Mouse (Mus musculus) hindbrain, embryonic 12.5 days (tissue): ENCODE data around the gene Klf3. TPM values are rescaled to one million over a fixed set of nuclear protein-coding genes. Genes with fewer than 3 reads are reported as not detected.

Experiments
- ATAC-seq: fragments of 200-750 bp; cut with Nextera tagmentation; 2 replicates; pipeline ENCODE4 v1.8.0; 2017; ENCODE audit warnings: moderate TSS enrichment; ENCODE audit not compliant: low FRiP score
- H3K27ac ChIP-seq: fragments of 300-500 bp; sonication (generic); 2 replicates; pipeline ENCODE4 v1.5.1; 2016; ENCODE audit warnings: mild to moderate bottlenecking
- H3K27me3 ChIP-seq: fragments of 300-500 bp; sonication (generic); 2 replicates; pipeline ENCODE4 v1.6.1; 2016; ENCODE audit warnings: mild to moderate bottlenecking
- H3K36me3 ChIP-seq: fragments of 300-500 bp; sonication (generic); 2 replicates; pipeline ENCODE4 v1.6.1; 2016; ENCODE audit warnings: mild to moderate bottlenecking
- H3K4me1 ChIP-seq: fragments of 300-500 bp; sonication (generic); 2 replicates; pipeline ENCODE4 v1.6.1; 2016
- H3K4me2 ChIP-seq: fragments of 300-500 bp; sonication (generic); replicated peaks from 2 replicates; pipeline ENCODE4 v1.6.1; 2016; ENCODE audit warnings: mild to moderate bottlenecking
- H3K4me3 ChIP-seq: fragments of 300-500 bp; sonication (generic); 2 replicates; pipeline ENCODE4 v1.5.1; 2016; ENCODE audit warnings: mild to moderate bottlenecking
- H3K9ac ChIP-seq: fragments of 300-500 bp; sonication (generic); 2 replicates; pipeline ENCODE4 v1.6.1; 2016; ENCODE audit warnings: mild to moderate bottlenecking, moderate library complexity
- H3K9me3 ChIP-seq: fragments of 300-500 bp; sonication (generic); replicated peaks from 2 replicates; pipeline ENCODE4 v1.6.1; 2016; ENCODE audit warnings: mild to moderate bottlenecking
- WGBS: fragments of 180-500 bp; shearing (Covaris S2); methylation state at CpG from one replicate; pipeline ENCODE4 v1.1.7; 2016; 5-methylcytosine and 5-hydroxymethylcytosine counted together
- polyA plus RNA-seq: library from polyadenylated mRNA; unstranded; fragments of >200 nt; fragmentation: Nextera tagmentation; extraction: Ambion mirVana; gene quantifications from 2 replicates; pipeline ENCODE4 v1.2.1, GENCODE M21; 2016

Gene Klf3
- polyA plus RNA-seq, 1 experiment from 2014 or later: 44.6 TPM

GRCm38 (mm10) chr5:64824765-64825164 is 21.6 kb downstream of the Klf3 start:
- WGBS: 96% methylated on average over 3 of the region's 3 CpGs
- Histone ChIP-seq H3K4me3 (no peak overlapping the region), H3K27me3 (no peaks in the 10 kb centered on the region), H3K4me2 (no peak overlapping the region), H3K9me3 (0 out of 2 replicates have a peak, but pooled peaks cover 3% of the 10 kb centered on the region), H3K36me3 (peaks cover 81% of the 10 kb centered on the region), H3K4me1 (no peaks in the 10 kb centered on the region), H3K9ac (no peak overlapping the region), H3K27ac (no peak overlapping the region)
- ATAC-seq: no peak

GRCm38 (mm10) chr5:64825496-64825895 is 22.3 kb downstream of the Klf3 start:
- WGBS: 93% methylated on average over 7 of the region's 7 CpGs
- peaks cover 77% of the 10 kb centered on the region for H3K36me3 ChIP-seq

GRCm38 (mm10) chr5:64827151-64827550 is 24.0 kb downstream of the Klf3 start:
- WGBS: 96% methylated on average over 12 of the region's 12 CpGs
- no peak for ATAC-seq
- no peak overlapping the region for H3K4me3 ChIP-seq
- H3K27me3 ChIP-seq: no peaks in the 10 kb centered on the region
- no peaks in the 10 kb centered on the region for H3K4me1 ChIP-seq
- H3K4me2 ChIP-seq: no peak overlapping the region
- peaks cover 68% of the 10 kb centered on the region for H3K36me3 ChIP-seq
- no peak overlapping the region for H3K27ac ChIP-seq
- 0 out of 2 replicates have a peak, but pooled peaks cover 3% of the 10 kb centered on the region for H3K9me3 ChIP-seq
- H3K9ac ChIP-seq: no peak overlapping the region

More at GRCm38 (mm10) chr5:64825496-64825895, 22.3 kb downstream of the Klf3 start:
- no peak for ATAC-seq
- no peak overlapping the region for H3K4me3 ChIP-seq
- H3K9me3 ChIP-seq: 0 out of 2 replicates have a peak, but pooled peaks cover 3% of the 10 kb centered on the region
- H3K4me2 ChIP-seq: no peak overlapping the region
- H3K9ac ChIP-seq: no peak overlapping the region
- H3K4me1 ChIP-seq: no peaks in the 10 kb centered on the region
- H3K27ac ChIP-seq: no peak overlapping the region
- H3K27me3 ChIP-seq: no peaks in the 10 kb centered on the region

DNA sequence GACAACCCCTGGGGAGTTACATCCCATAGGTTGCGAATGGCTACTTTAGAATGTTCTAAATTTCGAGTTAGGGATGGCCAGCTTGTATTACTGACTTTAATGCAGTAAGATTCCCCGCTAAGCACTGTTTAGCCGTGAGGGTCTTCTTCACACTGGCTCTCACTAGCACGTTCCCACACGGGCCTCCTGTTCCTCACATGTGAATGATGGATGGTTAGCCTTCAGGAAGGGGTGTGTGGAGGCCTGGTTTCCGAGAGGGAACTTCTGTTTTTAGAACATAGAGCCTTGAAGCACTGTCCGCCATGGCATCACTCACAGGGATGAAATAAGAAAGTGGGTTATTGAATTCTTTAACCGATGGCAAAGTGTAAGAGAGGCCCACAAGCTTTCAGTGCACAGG is 25.1 kb downstream of the Klf3 start:
- peaks cover 61% of the 10 kb centered on the region for H3K36me3 ChIP-seq
- H3K4me2 ChIP-seq: no peak overlapping the region
- H3K27ac ChIP-seq: no peak overlapping the region
- H3K27me3 ChIP-seq: no peaks in the 10 kb centered on the region
- no peak overlapping the region for H3K4me3 ChIP-seq
- ATAC-seq: no peak
- H3K4me1 ChIP-seq: no peaks in the 10 kb centered on the region
- H3K9me3 ChIP-seq: 0 out of 2 replicates have a peak, but pooled peaks cover 3% of the 10 kb centered on the region
- no peak overlapping the region for H3K9ac ChIP-seq
- WGBS: 90% methylated on average over 9 of the region's 9 CpGs

DNA sequence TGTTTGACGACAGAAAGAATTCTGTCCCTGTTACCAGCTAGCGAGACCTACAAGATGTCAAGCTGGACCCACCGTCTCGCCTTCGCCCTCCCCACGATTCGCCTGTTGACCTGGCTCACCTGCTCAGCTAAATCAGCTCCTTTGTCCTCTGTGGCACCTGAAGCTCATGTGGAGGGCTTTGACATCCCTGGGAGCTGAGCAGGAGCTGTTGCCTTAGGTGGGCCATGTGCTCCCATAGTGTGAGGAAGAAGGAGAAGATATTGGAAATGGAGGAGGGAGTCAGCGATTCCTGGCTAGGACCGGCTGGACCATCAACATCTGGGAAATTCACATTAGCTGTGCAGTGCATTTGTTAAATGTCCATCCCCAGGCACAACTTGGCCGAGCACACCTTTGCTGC is 26.4 kb downstream of the Klf3 start:
- WGBS: 94% methylated on average over 10 of the region's 10 CpGs
- H3K4me3 ChIP-seq: no peak overlapping the region
- no peak overlapping the region for H3K27ac ChIP-seq
- no peak for ATAC-seq
- no peak overlapping the region for H3K9ac ChIP-seq
- H3K4me1 ChIP-seq: no peaks in the 10 kb centered on the region
- H3K27me3 ChIP-seq: no peaks in the 10 kb centered on the region
- H3K36me3 ChIP-seq: peaks cover 51% of the 10 kb centered on the region
- no peaks in the 10 kb centered on the region for H3K9me3 ChIP-seq
- no peak overlapping the region for H3K4me2 ChIP-seq

DNA sequence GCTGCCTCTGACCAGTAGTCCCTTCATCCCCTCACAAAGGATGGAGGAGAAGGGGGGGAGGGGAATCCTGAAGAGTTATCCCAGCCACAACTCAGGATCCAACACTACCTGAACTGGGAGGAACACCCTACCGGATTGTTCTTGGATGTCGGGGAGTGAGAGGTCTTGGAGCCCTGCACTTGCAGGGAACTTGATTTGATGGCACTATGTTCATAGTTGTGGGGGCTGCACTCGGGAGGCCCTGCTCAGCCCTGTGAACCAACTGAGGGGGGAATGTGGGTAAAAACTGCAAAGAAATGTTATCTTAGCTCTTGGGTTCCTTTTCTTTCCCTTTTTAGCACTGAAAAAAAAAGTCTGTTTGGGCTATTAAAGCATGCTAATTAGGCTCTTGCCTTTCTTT is 27.6 kb downstream of the Klf3 start:
- no peak overlapping the region for H3K27ac ChIP-seq
- H3K4me1 ChIP-seq: no peaks in the 10 kb centered on the region
- no peak overlapping the region for H3K9ac ChIP-seq
- H3K4me2 ChIP-seq: no peak overlapping the region
- no peaks in the 10 kb centered on the region for H3K27me3 ChIP-seq
- peaks cover 47% of the 10 kb centered on the region for H3K36me3 ChIP-seq
- no peak for ATAC-seq
- 89% methylated on average over 3 of the region's 3 CpGs for WGBS
- H3K9me3 ChIP-seq: no peaks in the 10 kb centered on the region
- no peak overlapping the region for H3K4me3 ChIP-seq

DNA sequence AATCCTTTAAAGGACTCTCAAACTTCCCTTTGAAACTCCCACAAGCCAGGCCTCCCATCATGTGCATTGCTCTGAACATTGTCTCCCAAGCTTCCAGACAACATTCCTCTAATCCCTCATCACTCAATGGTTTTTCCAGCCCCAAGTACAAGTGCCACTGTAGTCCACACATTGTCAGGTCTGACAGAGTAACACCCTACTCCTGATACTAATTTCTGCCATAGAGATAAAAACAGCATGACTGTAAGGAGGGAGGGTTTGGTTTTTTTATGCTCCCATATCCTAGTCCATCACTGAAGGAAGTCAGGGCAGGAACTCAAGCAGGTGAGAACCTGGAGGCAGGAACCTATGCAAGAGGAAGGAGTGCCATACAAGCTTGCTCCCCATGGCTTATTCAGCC is 30.2 kb downstream of the Klf3 start:
- Histone ChIP-seq H3K27me3 (no peaks in the 10 kb centered on the region), H3K4me3 (no peak overlapping the region), H3K4me1 (no peaks in the 10 kb centered on the region), H3K9ac (no peak overlapping the region), H3K4me2 (no peak overlapping the region), H3K27ac (no peak overlapping the region), H3K36me3 (peaks cover 26% of the 10 kb centered on the region), H3K9me3 (no peaks in the 10 kb centered on the region)
- ATAC-seq: no peak

DNA sequence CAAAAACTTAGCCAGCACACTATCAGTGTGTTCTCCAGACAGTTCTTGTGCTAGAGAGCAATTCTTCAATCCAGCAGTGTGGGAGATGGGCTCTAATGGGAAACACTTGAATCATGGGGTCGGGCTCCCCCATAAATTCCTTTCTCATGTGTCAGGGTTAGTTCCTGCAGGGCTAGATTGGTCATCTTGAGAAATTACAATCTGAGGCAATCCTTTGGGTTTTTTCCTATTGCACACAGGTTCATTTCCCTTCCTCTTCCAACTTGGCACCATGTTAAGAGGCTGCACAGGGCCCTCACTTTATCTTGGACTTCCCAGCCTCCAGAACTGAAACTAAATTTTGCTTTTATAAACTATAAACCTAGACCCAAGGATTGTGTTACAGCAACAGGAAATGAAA is 31.0 kb downstream of the Klf3 start:
- no peak overlapping the region for H3K4me3 ChIP-seq
- no peaks in the 10 kb centered on the region for H3K4me1 ChIP-seq
- WGBS: 79% methylated on average over 1 of the region's 1 CpGs
- H3K9me3 ChIP-seq: no peaks in the 10 kb centered on the region
- H3K36me3 ChIP-seq: peaks cover 18% of the 10 kb centered on the region
- H3K27ac ChIP-seq: no peak overlapping the region
- H3K9ac ChIP-seq: no peak overlapping the region
- H3K27me3 ChIP-seq: no peaks in the 10 kb centered on the region
- H3K4me2 ChIP-seq: no peak overlapping the region
- no peak for ATAC-seq

DNA sequence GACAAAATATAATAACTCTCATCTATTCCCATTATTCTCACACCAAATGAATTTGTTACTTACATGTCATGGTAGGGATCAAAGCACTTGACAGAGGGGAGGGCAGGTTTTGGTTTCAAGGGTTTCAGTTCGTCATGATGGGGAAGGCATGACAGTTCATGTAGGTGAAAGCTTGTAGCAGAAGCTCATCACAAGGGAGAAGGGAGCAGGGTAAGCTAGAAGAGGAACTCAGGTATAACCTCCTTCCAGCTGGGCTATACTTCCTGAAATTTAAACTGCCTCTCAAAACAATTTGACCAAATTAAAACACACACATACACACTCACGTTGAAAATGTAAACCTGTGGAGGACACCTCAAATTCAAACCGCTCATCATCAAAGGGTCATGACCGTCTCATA is 32.1 kb downstream of the Klf3 start:
- 94% methylated on average over 4 of the region's 4 CpGs for WGBS
- H3K9ac ChIP-seq: no peak overlapping the region

GRCm38 (mm10) chr5:64839016-64839599 is 35.9 kb downstream of the Klf3 start:
- no peak overlapping the region for H3K4me3 ChIP-seq
- peaks cover 2% of the 10 kb centered on the region; the same call in 1 of the 2 replicates for H3K4me1 ChIP-seq
- H3K36me3 ChIP-seq: no peaks in the 10 kb centered on the region
- H3K27ac ChIP-seq: no peak overlapping the region
- H3K9ac ChIP-seq: no peak overlapping the region
- peaks cover 5% of the 10 kb centered on the region for H3K9me3 ChIP-seq
- ATAC-seq: no peak
- H3K27me3 ChIP-seq: no peaks in the 10 kb centered on the region
- no peak overlapping the region for H3K4me2 ChIP-seq
- 75% methylated on average over 6 of the region's 6 CpGs for WGBS

More for the DNA sequence above, 32.1 kb downstream of the Klf3 start:
- no peak overlapping the region for H3K4me2 ChIP-seq
- no peak for ATAC-seq
- H3K4me3 ChIP-seq: no peak overlapping the region
- H3K4me1 ChIP-seq: peaks cover 2% of the 10 kb centered on the region; the same call in 1 of the 2 replicates
- H3K27me3 ChIP-seq: no peaks in the 10 kb centered on the region
- no peak overlapping the region for H3K27ac ChIP-seq
- H3K9me3 ChIP-seq: no peaks in the 10 kb centered on the region
- peaks cover 9% of the 10 kb centered on the region; the same call in 1 of the 2 replicates for H3K36me3 ChIP-seq

- 60% methylated on average over 1 of the region's 1 CpGs for WGBS
- H3K27me3 ChIP-seq: no peaks in the 10 kb centered on the region
These were observed 36.9 kb downstream of the Klf3 start for GRCm38 (mm10) chr5:64840087-64840486.

DNA sequence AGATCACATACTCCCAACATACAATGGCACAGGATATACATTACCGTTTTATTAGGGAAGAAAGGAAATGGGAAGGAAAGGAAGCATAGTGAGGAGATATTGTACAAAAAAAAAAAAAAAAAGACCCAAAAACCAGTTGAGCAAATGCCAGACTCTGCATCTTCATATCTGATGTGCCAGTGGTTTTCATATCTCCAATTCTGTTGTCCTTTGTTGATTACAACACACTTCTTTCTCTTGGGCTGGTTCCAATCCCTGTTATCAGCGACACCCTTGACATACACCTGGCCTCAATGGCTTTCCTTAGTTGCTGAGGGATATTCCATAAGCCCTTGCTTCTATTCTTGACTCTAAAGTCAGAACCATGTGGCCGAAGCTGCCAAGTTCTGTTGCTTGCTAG is 41.4 kb downstream of the Klf3 start:
- no peak for ATAC-seq
- Histone ChIP-seq H3K36me3 (no peaks in the 10 kb centered on the region), H3K27me3 (no peaks in the 10 kb centered on the region), H3K4me3 (no peak overlapping the region), H3K4me2 (no peak overlapping the region), H3K27ac (no peak overlapping the region), H3K4me1 (peaks cover 2% of the 10 kb centered on the region; the same call in 1 of the 2 replicates), H3K9me3 (peaks cover 8% of the 10 kb centered on the region), H3K9ac (no peak overlapping the region)
- 90% methylated on average over 3 of the region's 3 CpGs for WGBS

More at GRCm38 (mm10) chr5:64840087-64840486, 36.9 kb downstream of the Klf3 start:
- Histone ChIP-seq H3K9ac (no peak overlapping the region), H3K4me2 (no peak overlapping the region), H3K36me3 (no peaks in the 10 kb centered on the region), H3K9me3 (peaks cover 8% of the 10 kb centered on the region), H3K4me1 (peaks cover 2% of the 10 kb centered on the region; the same call in 1 of the 2 replicates), H3K4me3 (no peak overlapping the region), H3K27ac (no peak overlapping the region)
- ATAC-seq: no peak

DNA sequence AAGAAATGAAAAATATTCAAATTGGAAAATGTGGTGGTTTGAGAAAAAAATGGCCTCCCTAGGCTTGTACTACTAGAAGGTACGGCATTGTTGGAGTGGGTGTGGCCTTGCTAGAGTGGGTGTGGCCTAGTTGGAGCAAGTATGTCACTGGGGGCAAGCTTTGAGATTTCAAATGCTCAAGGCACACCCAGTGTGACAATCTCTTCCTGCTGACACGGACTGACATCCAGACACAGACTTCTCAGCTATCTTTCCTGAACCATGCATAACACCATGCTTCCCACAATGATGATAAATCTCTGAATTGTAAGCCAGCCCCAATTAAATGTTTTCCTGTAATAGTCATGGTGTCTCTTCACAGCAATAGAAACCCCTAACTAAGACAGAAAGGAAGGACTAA is 44.1 kb downstream of the Klf3 start:
- Histone ChIP-seq H3K9me3 (peaks cover 8% of the 10 kb centered on the region), H3K9ac (no peak overlapping the region), H3K27me3 (no peaks in the 10 kb centered on the region), H3K4me2 (no peak overlapping the region), H3K4me1 (no peaks in the 10 kb centered on the region), H3K4me3 (no peak overlapping the region), H3K27ac (no peak overlapping the region), H3K36me3 (no peaks in the 10 kb centered on the region)
- WGBS: 78% methylated on average over 2 of the region's 2 CpGs
- ATAC-seq: no peak
